Mouse (Mus musculus): ENCODE data around the gene Ccna1.

The Ccna1 gene

DNA sequence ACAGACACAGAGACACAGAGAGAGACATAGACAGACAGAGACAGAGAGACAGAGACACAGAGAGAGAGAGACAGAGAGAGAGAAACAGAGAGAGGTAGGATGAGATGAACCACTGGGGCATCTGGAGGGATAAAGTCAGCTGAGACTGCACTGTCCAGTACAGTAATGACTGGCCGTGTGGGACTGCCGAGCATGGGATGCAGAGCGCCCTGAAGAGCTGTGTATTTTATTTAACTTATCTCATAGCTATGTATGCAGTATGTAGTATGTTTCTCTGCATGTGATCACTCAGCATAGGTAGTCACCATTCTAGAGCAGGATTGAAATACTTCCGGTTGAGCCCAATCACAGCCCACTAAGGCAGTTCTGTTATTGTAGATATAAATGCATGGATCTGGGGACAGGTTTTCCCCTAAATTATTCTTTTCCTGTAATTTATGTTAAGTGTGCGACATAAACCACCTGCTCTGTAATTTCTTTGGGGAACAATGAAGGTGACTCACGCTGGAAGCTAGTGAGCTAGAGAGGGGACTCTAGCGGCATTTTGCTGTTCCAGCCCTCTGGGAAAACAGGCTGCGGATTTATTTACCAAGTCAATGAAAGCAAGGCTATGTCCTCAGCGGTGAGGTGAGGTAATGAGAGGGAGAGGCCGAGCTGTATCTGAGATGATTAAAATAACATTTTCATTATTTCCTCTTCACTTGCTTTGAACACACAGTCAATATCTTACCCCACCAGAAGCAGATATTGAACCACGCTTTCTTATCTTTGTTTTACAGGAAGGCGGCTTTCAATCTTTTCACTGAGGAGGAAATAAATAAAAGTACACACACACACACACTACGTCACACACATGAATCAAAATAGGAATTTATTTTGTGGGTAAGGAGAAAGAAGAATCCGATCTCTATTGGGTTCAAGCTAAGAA lies 10.7 kb upstream of the Ccna1 start:
- no peak for DNase-seq (ENCODE audit: low read depth)

DNA sequence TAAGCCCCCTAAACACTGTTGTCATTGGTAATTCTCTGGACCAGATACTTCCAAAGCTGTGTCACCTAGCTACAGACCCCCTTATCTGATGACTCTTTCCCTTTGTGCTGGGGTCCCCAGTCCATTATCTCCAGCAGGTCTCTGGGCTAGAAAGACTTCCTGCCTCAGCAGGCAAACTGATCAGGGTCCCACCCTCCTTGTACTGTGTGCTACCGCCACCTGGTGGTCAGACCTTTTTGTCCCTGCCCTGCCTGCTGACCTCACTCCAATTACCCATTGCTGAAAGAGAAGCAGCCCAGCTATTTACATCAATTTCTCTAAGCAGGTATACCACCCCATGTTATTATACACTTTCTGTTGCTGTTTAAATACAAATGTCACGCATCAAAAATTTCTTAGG lies 9.1 kb upstream of the Ccna1 start:
- peak; percentile 25 for DNase-seq (ENCODE audit: low read depth)

DNA sequence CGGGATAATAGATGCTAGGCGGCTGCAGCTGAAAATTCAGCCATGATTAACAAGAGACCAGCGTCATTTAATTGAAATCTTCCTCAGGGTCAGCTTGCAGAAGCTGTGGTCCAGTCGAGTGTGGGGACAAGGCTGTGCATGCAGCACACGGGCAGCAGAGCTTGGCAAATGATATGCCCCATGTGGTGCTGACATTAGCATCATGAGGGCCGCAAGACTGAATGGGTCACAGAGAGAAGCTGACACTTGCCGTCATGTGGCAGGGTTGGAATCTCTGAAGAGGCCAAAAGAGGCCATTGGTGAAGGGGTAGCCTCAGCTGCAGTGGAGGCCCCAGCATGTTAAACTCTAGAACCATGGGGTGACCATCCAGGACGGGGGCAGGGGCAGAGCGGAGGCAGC lies 7.4 kb upstream of the Ccna1 start:
- no peak for DNase-seq (ENCODE audit: low read depth)

DNA sequence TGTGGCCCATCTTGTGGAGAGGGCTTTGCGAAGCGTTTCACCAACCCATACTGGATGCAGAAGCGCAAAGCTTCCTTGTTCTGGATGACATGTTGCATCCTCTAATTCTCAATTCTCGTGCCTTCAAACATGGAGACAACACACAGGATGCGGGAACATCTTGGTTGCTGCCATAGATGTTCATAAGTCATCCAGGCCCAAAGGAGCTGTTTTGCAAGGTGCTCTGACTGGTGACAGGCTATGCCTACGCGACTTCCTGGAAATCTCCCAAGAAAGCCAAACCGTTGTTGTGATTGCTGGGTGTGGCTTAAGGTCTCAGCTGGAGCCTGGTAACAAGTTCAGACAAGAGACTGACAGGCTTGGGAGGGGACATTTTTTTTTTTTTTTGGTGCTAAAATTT lies 1.1 kb upstream of the Ccna1 start:
- DNase-seq (ENCODE audit: low read depth), result no peak

DNA sequence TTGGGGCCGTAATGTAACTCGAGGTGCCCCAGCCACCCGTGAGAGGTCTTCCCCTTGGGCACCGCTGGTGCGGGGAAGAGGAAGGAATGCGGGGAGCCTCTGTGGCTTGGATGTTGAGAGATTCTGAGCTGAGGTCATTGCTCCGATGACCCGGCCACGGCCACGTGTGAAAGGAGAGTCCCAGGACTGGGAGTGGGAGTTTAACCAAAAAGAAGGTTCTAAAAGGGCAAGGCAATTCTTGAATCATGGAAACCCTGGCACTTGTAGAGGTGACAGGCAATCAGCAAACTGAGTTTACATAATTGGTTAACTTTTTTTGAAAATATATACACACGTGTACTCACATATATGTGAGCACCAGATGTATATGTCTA lies 433 bp upstream of the Ccna1 start:
- DNase-seq (ENCODE audit: low read depth), result no peak

DNA sequence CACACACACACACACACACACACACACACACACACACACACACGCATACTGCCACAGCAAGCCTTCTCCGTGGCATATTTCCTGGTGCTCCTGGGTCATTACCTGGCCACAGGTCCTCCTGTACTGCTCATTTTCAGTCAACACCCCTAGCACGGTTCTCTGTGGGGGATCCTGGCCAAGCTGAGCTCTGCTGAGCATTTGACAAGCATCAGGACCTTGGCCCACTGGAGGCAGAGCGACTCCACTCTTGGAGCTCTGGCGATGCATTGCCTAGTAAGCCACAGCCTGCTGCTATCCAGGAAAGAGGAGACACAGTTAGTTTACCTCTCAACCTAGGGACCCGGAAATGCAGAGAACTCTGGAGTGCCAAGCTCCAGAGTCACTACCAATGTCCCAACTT lies 1.1 kb downstream of the Ccna1 start:
- DNase-seq (ENCODE audit: low read depth), result no peak

DNA sequence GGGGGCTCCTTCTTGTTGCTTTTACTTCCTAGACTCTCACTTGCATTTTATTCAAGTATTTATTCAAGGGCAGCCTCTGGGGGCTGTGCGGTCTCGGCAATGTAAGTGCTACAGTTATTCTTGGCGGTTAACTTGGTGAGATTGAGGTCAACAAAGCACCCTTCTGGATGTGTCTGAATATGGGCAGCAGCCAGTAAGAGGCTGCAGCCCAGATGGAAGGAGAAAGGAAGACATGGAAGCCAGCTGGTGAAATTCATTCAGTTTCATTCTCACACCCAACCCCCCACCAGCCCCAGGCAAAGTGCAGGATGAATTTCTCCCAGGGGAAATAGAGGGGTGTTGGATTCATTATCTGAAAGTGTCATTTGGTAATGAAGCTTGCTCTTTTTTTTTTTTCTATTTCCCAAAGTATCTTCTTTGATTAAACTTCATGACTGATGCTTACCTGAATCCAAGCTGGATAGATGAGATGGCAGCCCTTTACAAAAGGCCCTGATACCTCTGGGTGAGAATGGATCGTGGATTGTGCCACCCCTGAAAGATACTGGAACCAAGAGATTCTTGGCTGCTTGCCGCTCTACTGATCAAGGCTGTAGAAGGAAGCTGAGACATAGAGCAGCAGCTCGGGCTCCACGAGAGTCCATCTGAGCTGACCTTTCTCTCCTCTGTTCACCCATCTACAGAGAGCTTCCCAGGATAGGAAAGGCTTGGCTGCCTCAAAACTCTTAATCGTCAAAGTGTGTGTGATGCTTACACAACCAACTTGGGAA lies 10.5 kb downstream of the Ccna1 start:
- DNase-seq (ENCODE audit: low read depth), result no peak

DNA sequence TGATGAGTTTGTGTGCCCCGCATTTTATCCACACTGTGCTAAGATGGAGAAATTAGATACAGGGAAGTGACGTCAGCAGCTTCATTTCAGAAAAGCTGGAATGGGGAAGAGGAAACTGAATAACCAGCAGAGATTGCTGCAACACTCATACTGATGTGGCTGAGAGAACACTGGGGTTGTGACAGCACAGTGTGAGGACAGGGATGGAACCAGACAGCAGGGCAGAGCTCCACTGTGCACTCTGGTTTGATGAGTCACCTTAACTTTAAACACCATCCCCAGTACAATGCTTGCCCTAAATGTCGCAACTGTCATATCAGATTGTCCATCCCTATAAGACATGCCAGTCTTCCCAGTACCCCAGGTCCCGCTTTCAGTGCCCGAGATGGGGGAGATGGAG lies 17.7 kb downstream of the Ccna1 start:
- DNase-seq (ENCODE audit: low read depth), result no peak

DNA sequence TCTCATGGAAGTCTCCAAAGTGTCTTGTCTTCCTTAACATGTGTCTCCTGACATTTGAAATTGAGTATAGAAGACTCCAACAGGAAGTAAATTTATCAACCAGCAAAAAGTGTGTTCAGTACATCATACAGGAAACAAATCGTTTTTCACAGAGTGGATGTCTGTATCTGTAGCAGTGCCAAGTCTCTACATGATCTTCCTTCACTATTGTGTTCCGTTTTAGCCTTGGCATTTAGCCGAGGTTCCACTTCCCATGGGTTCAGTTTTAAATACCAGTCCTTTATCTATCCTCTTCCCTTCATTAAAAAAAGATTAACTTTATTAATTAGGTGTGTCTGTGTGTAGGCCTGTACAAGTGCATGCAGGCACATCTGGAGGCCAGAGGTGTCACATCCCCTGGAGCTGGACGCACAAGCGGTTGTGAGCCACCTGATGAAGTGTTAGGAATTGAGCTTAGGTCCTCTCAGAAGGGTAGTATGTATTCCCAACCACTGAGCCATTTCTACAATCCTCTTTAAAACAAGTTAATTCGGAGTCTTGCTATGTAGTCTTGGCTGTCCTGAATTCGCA lies 27.9 kb downstream of the Ccna1 start:
- DNase-seq (ENCODE audit: low read depth), result no peak

DNA sequence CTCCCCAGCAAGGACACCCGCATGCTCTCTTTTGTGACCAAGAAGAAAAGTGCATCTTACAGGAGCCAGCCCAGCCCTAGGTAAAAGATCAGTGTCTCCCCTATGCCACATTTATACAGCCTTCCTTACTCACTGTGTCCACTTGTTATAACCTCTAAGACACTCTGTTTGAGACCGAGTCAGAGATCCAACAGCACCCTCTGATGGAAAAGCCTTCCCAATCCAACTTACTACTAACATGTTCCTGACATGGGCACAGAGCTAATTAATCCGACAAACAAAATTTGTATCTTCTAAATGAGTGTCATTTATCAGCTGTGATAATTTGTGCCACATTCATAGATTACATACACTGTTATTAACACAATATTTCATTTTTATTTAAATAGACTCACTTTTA lies 29.8 kb downstream of the Ccna1 start:
- no peak for DNase-seq (ENCODE audit: low read depth)

DNA sequence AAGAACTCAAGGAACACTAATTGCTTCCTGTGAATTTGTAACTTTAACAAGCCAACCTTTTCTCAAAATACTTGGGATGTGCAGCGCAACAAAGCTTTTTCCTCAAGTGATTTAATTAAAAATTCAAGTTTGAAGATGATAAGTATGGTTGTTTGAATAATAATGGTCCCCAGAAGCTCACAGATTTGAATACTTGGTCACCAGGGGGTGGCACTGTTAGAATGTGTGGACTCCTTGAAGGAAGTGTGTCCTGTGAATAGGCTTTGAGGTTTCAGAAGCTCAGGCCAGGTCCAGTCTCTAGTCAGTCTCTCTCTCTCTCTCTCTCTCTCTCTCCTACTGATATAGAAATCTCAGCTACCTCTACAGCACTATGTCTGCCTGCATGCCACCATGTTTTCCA lies 32.0 kb downstream of the Ccna1 start:
- no peak for DNase-seq (ENCODE audit: low read depth)

DNA sequence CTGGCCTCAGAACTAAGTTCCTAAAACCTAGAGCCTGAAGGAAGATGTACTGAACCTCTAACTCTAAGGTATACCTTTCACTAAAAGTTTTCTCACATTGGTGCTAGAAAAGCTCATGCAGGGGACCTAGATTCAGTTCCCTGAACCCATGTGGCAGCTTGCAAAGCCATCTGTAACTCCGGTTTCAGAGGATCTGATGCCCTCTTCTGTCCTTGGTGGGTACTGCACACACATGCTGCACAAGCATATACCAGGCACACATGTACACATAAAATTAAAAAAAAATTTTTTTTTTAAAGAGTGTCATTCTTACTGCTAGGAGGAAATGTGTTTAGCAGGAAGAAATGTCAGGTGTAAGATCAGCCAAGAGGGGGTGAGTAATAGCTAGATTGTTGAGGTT lies 33.1 kb downstream of the Ccna1 start:
- DNase-seq (ENCODE audit: low read depth), result no peak

DNA sequence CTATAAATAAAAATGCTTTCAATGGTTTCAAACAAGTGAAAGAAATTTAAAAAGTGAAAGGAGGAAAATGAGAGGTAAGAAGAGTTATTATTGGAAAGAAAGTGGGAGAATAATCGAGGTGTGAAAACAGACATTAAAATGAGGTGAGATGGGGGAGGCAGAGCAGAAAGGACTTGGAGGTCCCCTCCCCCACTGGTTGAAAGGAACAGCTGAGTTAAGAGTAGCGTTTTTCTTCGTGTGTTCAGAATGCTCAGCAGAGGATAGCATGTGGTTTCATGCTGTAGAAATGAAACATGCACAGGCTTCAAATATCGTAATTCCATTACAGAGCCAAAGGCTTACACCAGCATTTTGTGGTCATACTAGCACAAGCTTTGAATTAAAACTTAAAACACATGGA lies 42.8 kb downstream of the Ccna1 start:
- DNase-seq (ENCODE audit: low read depth), result no peak

DNA sequence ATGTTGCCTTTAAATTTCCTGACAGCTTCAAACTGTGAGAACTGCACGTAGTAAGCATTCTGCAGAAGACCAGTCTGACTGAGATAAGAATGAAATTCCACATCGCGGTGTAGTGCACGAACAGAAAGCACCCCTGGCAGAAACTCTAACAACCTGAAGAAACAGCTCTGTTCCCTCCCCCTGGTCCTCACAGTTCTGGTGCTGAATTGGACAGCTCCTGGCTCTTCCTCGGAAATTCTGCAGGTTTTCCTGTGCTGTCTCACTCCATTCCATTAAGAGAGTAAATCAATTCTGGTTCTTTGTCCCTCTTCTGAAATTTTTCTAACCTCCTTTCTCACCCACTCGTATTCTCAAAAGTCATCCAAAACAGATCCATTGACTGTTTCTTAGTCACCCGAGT lies 43.6 kb downstream of the Ccna1 start:
- DNase-seq (ENCODE audit: low read depth), result no peak

DNA sequence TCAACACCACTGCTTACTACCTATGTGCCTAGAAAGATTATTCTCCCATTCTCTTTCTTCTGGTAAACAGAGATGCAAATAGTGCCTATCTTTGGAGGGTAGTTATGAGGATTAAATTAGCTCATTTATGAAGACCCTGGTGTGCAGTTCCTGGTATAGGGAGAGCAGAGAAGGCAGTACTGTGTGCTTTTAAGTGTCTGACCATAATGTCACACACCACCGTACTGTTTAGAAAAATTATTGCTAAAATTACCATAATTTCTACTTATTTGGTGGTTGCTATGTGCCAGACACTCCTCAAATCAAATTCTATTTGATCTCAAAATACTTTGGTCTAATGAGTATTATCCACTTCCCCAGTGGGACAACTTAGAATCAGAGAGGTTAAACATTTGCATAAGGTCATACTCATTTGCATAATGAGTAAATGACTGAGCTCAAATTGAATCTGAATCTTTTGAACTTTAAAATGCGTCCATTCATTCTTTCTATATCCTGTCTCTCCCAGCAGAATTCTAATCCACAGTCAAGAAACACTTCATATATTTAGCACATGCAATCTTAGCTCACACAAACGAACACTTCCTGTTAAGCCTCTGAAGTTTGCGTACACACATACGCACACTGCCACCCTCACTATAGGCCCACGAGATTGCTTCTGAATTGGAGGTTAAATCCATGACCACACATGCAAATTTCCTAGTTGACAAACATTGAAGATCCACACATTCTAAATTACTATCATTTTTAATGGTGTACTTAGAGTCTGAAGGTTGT lies 46.1 kb downstream of the Ccna1 start:
- no peak for DNase-seq (ENCODE audit: low read depth)

DNA sequence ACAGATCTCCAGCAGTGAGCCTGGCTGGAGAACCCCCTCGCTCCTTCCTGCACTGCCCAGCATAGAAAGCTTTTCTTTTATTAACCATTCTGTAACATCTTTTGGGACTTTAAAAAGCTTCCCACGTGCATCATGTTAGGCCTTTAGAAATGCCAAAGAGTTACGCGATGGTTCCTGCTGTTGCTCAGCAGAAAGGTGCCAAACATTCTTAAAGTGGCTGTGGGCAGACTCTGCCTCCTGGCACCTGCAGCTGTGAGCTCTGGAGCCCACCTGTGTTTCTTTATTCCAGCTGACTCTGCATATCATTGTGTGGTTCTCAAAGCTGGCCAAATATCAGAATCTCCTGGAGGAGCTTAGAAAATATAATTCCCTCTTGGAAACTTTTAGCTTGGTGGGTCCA lies 51.3 kb downstream of the Ccna1 start:
- no peak for DNase-seq (ENCODE audit: low read depth)

DNA sequence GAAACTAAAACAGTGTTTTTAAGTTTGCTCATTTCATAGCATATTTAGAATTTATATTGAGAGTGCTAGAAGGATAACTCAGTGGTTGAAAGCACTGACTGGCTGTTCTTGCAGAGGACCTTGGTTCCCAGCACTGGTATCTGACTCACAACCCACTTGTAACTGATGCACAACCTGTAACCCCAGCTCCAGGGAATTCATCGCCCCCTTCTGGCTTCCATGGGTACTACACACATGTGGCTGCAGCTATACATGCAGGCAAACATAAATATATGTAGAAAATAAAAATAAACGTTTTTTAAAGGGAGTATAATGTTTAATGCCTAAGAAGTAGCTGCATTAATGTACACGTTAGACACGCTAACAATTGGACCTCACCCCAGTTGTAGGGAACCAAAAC lies 53.6 kb downstream of the Ccna1 start:
- no peak for DNase-seq (ENCODE audit: low read depth)
